Mouse (Mus musculus) limb, embryonic 13.5 days (tissue): ENCODE results near the gene Gpr162. TPM values are rescaled to one million over a fixed set of nuclear protein-coding genes. Genes with fewer than 3 reads are reported as not detected.
"Not testable (repeated sequence)": the region's sequence is repeated elsewhere in the genome, so short reads cannot be mapped to it uniquely, and the experiment has no call there.

Source experiments
- ATAC-seq: fragments of 200-750 bp; cut with Nextera tagmentation; 2 replicates; pipeline ENCODE4 v1.8.0; 2017; ENCODE audit warnings: low read depth, moderate number of reproducible peaks, moderate TSS enrichment; ENCODE audit not compliant: low FRiP score
- H3K27ac ChIP-seq: fragments of 300-500 bp; sonication (generic); 2 replicates; pipeline ENCODE4 v1.5.1; 2015; ENCODE audit warnings: inconsistent platforms, mild to moderate bottlenecking, moderate library complexity
- H3K27me3 ChIP-seq: fragments of 300-500 bp; sonication (generic); 2 replicates; pipeline ENCODE4 v1.6.1; 2015; ENCODE audit warnings: mild to moderate bottlenecking, inconsistent platforms
- H3K36me3 ChIP-seq: fragments of 300-500 bp; sonication (generic); 2 replicates; pipeline ENCODE4 v1.6.1; 2015; ENCODE audit warnings: inconsistent platforms, mild to moderate bottlenecking, moderate library complexity
- H3K4me1 ChIP-seq: fragments of 300-500 bp; sonication (generic); 2 replicates; pipeline ENCODE4 v1.6.1; 2015; ENCODE audit warnings: inconsistent platforms
- H3K4me2 ChIP-seq: fragments of 300-500 bp; sonication (generic); replicated peaks from 2 replicates; pipeline ENCODE4 v1.6.1; 2015; ENCODE audit warnings: inconsistent platforms, mild to moderate bottlenecking, moderate library complexity
- H3K4me3 ChIP-seq: fragments of 300-500 bp; sonication (generic); 2 replicates; pipeline ENCODE4 v1.5.1; 2015; ENCODE audit warnings: moderate library complexity, mild to moderate bottlenecking, inconsistent platforms
- H3K9ac ChIP-seq: fragments of 300-500 bp; sonication (generic); 2 replicates; pipeline ENCODE4 v1.6.1; 2015; ENCODE audit warnings: mild to moderate bottlenecking, inconsistent platforms
- H3K9me3 ChIP-seq: fragments of 300-500 bp; sonication (generic); 2 replicates; pipeline ENCODE4 v1.6.1; 2016; ENCODE audit warnings: inconsistent platforms
- WGBS: fragments of 180-500 bp; shearing (Covaris S2); methylation state at CpG from one replicate; pipeline ENCODE4 v1.1.7; 2015; 5-methylcytosine and 5-hydroxymethylcytosine counted together
- polyA plus RNA-seq: library from polyadenylated mRNA; unstranded; fragments of >200 nt; fragmentation: Nextera tagmentation; extraction: Ambion mirVana; gene quantifications from 2 replicates; pipeline ENCODE4 v1.2.1, GENCODE M21; 2015

The Gpr162 gene
- polyA plus RNA-seq, 1 experiment from 2014 or later = 3.5 TPM

DNA sequence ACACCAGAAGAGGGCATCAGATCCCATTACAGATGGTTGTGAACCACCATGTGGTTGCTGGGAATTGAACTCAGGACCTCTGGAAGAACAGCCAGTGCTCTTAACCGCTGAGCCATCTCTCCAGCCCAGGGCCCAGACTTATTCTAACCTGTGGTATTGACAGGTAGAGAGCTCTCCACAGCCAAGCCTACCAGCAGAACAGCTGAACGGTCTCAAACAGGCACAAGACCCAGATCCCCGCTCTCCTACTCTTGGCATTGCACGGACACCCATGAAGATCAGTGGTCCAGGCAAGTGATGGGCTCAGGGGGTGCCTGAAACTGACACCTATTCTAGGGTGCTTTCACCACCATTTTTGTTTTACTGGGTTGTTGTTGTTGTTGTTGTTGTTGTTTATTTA is 32.6 kb downstream of the Gpr162 start:
- Histone ChIP-seq H3K9ac (peak overlapping the region; percentile 80), H3K4me1 (peaks cover 42% of the 10 kb centered on the region), H3K4me3 (peak overlapping the region; percentile 71), H3K36me3 (peaks cover 33% of the 10 kb centered on the region), H3K4me2 (peak overlapping the region; percentile 95)
- ATAC-seq, H3K27ac ChIP-seq, H3K9me3 ChIP-seq, H3K27me3 ChIP-seq: not testable (repeated sequence)
- 94% methylated on average over 4 of the region's 4 CpGs for WGBS

DNA sequence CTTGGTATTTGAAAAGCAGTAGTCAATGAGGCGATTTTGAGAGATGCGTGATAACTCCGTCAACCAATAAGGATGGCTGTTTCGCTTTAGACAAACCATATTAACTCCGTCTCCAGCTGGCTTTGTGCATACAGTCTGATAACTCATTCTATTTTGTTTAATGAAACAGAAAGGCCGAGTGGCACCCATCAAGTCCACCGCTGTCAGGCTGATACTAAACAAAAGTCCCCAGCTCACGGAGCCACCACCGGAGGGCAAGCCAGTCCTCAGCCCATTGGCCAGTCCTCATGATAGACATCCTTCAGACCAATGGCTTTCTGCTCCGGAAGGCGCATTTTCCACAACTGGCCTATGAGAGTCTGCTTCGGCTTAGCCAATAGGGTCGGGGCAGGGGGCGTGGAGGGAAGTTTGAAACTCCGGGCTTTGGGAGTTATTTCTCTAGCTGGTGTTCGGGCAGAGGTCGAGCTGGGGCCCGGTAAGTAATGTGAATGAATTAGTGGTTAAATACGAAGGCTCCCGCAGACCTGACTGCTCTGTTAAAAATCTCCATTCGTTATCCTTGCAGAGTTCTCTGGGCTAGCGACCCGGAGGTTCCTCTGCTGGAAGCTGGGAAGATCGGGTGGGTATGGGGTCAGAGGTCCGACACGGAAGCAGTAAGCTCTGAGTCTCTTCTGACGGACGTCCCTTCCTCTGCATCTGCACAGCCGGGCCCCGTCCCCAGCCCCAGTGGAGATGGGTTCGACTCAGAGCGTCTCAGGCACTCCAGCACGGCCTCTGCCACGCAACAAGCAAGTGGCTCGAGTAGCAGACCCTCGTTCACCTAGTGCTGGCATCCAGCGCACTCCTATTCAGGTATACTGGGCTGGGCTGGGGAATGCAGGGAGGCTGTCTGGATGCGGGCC is 33.7 kb downstream of the Gpr162 start:
- Histone ChIP-seq H3K36me3 (peaks cover 44% of the 10 kb centered on the region), H3K9ac (peak overlapping the region; percentile 80), H3K27ac (peak overlapping the region; percentile 91), H3K27me3 (no peaks in the 10 kb centered on the region), H3K4me2 (peak overlapping the region; percentile 95), H3K4me3 (peak overlapping the region; percentile 71), H3K4me1 (peaks cover 33% of the 10 kb centered on the region), H3K9me3 (no peaks in the 10 kb centered on the region)
- peak; percentile 84 for ATAC-seq
- under 1% methylated on average over 38 of the region's 38 CpGs for WGBS

DNA sequence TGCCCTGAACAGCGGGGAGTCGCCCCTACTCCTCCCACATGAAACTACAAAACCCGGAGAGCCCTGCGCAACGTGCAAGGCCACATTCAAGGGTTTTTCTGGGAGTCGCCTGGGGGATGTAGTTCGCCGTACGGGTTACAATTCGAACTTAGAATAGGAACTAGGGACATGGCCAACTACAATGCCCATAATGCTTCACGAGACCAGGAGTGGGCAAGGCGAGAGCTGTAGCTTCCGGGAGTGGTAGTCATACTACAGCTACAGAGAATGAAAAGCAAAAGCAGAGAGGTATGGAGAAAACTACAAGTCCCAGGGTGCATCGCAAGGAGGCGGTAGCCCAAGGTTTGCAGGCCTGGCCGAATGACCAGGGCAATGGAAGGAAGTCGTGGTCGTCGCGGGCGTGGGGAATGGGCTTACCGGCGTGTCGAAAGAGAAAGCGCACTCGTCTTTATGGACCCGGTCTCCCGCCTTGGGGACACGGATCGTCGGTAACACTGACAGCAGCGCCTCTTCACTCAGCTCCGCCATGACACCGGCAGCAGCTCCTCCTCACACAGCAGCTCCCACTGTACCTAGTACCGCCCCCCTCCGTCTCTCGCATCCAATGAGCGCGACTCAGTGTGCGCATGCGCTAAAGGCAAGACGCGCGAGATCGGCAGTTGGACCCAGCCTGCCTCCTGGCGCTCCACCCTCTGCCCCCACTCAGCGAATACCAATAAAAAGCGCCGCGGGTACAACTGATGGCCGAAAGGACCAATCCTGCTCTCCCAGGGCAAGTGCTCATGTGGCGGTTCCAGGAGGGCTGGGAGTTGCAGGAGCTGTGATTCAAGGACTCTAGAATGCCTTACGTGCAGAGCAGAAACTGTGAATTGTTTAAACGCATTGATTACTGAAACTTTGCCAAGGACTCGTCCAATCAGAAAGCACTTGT is 34.6 kb downstream of the Gpr162 start, which contains the start of the genes Usp5 and Cdca3:
Gene Usp5 (minus strand): TSS at position 617 of the 931 bp plus-strand sequence.
Gene Cdca3 (plus strand): TSS at position 680 of the 931 bp plus-strand sequence.
- peak; percentile 94 for ATAC-seq
- Histone ChIP-seq H3K27me3 (no peaks in the 10 kb centered on the region), H3K4me3 (peak within 1 kb of the TSS; percentile 71), H3K4me1 (peaks cover 33% of the 10 kb centered on the region), H3K27ac (peak within 1 kb of the TSS; percentile 91), H3K36me3 (peaks cover 46% of the 10 kb centered on the region), H3K9ac (peak within 1 kb of the TSS; percentile 80), H3K4me2 (peak within 1 kb of the TSS; percentile 95), H3K9me3 (no peaks in the 10 kb centered on the region)
- WGBS = under 1% methylated on average over 55 of the region's 55 CpGs

DNA sequence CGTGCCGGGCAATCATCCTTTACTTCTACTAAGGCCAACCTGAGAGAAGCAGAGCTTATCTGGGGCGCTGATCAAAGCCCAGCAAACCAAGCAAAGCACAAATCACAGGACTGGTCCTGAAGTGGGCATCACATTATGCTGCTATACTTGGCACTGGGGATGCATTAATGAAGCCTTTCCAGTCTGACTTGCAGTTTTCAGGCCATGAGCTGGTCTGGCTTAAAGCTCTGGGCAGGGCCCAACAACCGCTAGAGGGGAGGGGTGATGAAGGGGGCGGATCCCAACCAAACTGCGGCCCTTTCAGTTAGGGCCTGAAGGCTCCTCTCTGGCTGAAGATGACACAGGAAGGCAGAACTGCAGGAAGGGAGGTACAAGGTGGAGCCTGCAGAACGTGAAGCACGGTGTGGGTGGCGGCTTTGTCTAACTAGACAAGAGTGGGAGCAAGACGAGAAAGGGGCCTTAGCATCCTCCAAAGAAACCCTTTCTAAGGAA is 35.6 kb downstream of the Gpr162 start:
- Histone ChIP-seq H3K4me2 (peak overlapping the region; percentile 93), H3K9me3 (no peaks in the 10 kb centered on the region), H3K36me3 (peaks cover 49% of the 10 kb centered on the region), H3K9ac (peak overlapping the region; percentile 79), H3K4me3 (peak overlapping the region; percentile 71), H3K4me1 (peaks cover 33% of the 10 kb centered on the region), H3K27ac (peak overlapping the region; percentile 59; the same call in 1 of the 2 replicates), H3K27me3 (no peaks in the 10 kb centered on the region)
- 25% methylated on average over 10 of the region's 10 CpGs for WGBS
- no peak for ATAC-seq

DNA sequence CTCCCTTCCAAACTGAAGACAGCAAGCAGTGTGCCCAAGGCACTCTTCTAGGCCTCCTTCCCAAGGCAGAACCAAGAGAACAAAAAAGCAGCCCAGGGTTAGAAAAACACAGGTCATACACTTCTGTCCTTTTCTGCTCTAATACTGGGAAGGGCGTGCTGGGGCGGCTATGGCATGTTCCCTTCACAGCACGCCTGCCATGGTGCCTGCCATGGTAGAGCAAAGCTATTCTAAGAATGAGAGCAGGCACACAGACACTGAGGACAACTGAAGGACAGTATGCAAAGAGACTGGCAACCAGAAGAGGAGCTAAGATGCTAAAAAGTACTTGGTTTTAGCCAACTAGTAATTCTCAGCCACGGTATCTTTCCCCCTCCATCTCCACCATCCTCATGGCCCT is 41.7 kb downstream of the Gpr162 start:
- Histone ChIP-seq H3K4me1 (no peaks in the 10 kb centered on the region), H3K36me3 (peaks cover 93% of the 10 kb centered on the region), H3K9ac (no peak overlapping the region), H3K9me3 (no peaks in the 10 kb centered on the region), H3K27me3 (no peaks in the 10 kb centered on the region), H3K27ac (no peak overlapping the region), H3K4me3 (no peak overlapping the region), H3K4me2 (no peak overlapping the region)
- no peak for ATAC-seq
- WGBS = 97% methylated on average over 4 of the region's 4 CpGs

DNA sequence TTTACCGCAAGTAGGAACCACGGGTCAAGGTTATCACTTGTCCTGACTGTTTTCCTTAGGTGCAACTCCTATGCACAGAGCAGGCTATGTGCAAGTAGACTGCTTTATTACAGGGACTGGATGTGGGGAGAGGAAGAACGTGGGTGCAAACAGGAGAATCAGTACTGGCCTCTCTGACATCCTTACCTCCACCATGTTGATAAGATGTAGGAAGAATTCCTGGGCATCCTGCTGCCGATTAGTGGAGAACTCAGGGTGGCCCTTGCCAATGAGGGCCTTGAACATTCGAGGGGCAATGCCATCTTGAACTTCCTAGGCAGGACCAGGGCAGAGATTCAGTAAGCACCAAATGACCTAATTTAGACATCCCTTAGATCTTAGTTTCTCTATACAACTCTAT is 42.9 kb downstream of the Gpr162 start:
- no peak overlapping the region for H3K4me3 ChIP-seq
- no peak overlapping the region for H3K9ac ChIP-seq
- no peak overlapping the region for H3K27ac ChIP-seq
- no peaks in the 10 kb centered on the region for H3K9me3 ChIP-seq
- no peak overlapping the region for H3K4me2 ChIP-seq
- H3K4me1 ChIP-seq = no peaks in the 10 kb centered on the region
- peaks cover 100% of the 10 kb centered on the region for H3K36me3 ChIP-seq
- H3K27me3 ChIP-seq = no peaks in the 10 kb centered on the region
- ATAC-seq = no peak
- 94% methylated on average over 5 of the region's 5 CpGs for WGBS

DNA sequence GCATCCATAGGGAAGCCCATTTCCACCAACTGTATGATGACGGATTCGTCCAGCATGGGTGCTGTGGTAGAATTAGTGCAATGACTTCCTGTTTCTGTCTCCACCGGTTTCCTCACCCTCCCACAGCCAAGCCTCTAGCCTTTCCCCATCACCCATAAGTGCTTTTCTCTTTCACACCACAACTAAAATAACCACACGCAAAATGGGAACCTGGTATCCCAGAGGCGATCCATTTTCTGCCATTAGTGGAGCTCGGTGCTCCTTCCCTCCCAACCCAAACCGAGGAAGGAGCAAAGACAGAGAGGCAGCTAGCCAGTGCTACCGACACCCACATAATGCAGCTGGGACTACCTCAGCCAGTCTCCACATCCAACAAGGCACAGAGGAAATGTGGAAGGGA is 45.8 kb downstream of the Gpr162 start:
- Histone ChIP-seq H3K4me2 (no peak overlapping the region), H3K36me3 (peaks cover 81% of the 10 kb centered on the region), H3K4me3 (no peak overlapping the region), H3K9me3 (no peaks in the 10 kb centered on the region), H3K4me1 (peaks cover 14% of the 10 kb centered on the region), H3K9ac (no peak overlapping the region), H3K27ac (no peak overlapping the region), H3K27me3 (no peaks in the 10 kb centered on the region)
- ATAC-seq = no peak
- WGBS = 92% methylated on average over 8 of the region's 8 CpGs

DNA sequence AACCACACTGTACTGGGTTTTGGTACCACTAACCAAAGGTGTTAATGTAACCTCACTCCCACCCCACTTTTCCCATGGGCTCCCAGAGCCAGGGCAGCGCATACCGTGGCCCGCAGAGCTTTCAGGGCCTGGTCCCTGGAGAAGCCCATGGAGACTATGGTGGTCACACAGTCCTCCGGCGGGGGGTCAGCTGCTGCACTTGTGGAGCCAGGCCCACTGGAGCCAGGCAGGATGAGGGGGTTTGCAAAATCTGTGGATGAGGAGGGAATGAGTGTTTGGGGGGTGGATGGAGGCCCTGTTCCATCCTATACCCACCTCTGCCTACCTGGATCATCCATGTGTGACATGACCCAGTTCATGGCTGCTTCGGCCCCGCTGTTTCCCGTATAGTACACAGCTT is 46.2 kb downstream of the Gpr162 start:
- 93% methylated on average over 8 of the region's 8 CpGs for WGBS
- Histone ChIP-seq H3K4me3 (no peak overlapping the region), H3K36me3 (peaks cover 77% of the 10 kb centered on the region), H3K4me1 (peaks cover 18% of the 10 kb centered on the region), H3K4me2 (no peak overlapping the region), H3K9me3 (no peaks in the 10 kb centered on the region), H3K27ac (no peak overlapping the region), H3K9ac (no peak overlapping the region), H3K27me3 (no peaks in the 10 kb centered on the region)
- ATAC-seq = no peak

DNA sequence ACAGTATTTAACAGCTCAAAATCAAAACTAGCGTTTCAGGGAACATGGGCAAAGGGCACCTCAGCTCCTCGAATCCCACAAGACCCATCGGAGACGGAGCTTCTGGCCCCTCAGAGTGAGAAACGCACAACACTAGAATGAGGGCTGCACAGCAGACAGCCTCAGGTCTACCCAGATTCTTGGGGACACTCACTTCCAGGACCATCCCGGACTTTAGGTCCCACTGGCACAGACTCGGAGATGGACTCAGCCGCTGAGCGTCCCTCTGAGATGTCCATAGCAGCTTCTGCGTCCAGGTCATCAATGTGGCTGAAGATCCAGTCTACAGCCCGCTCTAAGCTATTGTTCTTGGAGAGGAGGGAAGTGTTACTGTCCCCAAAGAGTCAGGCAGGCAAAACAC is 46.7 kb downstream of the Gpr162 start:
- Histone ChIP-seq H3K4me1 (peaks cover 23% of the 10 kb centered on the region), H3K27ac (no peak overlapping the region), H3K27me3 (no peaks in the 10 kb centered on the region), H3K36me3 (peaks cover 75% of the 10 kb centered on the region), H3K9me3 (no peaks in the 10 kb centered on the region), H3K9ac (no peak overlapping the region), H3K4me3 (no peak overlapping the region), H3K4me2 (no peak overlapping the region)
- 94% methylated on average over 11 of the region's 11 CpGs for WGBS
- ATAC-seq = no peak

DNA sequence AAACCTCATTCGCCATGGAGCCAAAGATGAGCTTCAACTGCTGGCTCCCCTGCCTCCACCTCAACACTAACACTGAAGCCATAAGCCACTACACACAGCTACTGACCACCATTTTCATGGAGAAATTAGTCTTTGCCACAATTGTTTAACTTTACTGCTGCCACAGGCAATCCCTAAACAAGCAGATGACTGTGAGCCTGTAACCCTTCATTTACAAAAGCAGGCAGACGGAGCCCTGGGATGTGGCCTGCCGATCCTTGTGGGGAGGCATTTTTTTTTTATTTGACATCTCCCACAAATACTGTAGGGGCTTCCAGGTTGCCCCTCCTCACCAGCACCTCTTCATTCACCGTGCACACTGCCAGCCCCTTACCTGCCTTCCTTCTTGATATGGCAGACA is 47.2 kb downstream of the Gpr162 start:
- Histone ChIP-seq H3K4me2 (no peak overlapping the region), H3K4me1 (peaks cover 28% of the 10 kb centered on the region), H3K27ac (no peak overlapping the region), H3K4me3 (no peak overlapping the region), H3K27me3 (no peaks in the 10 kb centered on the region), H3K9ac (no peak overlapping the region), H3K36me3 (peaks cover 75% of the 10 kb centered on the region), H3K9me3 (no peaks in the 10 kb centered on the region)
- no peak for ATAC-seq
- 87% methylated on average over 4 of the region's 4 CpGs for WGBS

DNA sequence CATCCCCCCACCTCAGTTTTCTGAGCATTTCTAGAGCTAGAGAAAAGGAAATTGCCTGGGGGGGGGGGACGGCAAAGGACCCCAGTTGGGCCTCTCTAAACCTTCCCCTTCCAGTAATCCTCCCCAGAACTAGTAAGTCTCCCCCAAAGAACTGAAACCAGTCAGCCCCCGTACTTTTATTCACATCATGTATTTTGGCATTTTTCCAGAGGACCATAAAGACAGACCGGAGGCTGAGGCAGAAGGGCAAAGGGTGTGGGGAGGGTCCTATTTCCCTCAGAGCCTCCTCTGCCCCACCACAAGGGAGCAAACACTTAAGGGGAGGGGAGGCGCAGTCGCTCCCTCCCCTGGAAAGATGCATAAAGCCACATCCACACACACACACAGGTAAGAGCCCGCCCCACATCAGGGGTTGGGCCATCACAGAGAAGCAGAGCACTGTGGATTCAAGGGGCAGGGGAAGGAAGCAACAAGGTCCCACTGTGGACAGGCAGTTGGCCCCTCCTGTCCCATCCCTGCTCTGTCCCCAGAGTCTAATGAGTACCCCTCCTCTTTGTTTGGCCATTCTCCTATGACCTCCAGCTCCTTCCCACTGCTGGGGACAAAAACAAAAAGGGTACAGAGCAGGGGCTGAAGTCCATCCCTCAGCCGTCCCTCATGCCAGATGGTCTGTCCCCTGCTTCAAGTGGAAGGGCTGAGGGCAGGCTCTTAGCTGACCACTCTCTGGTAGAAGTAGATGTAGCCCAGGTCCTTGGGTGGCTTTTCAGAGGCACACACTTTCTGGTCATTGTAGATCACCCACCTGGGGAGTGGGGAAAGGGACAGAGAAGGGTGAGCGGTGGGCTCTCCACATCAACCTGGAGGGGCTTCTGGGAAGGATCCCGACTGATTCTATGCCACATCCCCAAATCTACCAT is 48.7 kb downstream of the Gpr162 start:
- no peak overlapping the region; the same call in 1 of the 2 replicates for H3K4me3 ChIP-seq
- no peak for ATAC-seq
- WGBS = 62% methylated on average over 9 of the region's 9 CpGs
- H3K9me3 ChIP-seq = no peaks in the 10 kb centered on the region
- peaks cover 37% of the 10 kb centered on the region for H3K4me1 ChIP-seq
- H3K27me3 ChIP-seq = no peaks in the 10 kb centered on the region
- peak overlapping the region; percentile 72; the same call in 1 of the 2 replicates for H3K27ac ChIP-seq
- peak overlapping the region; percentile 95 for H3K4me2 ChIP-seq
- H3K36me3 ChIP-seq = peaks cover 74% of the 10 kb centered on the region
- no peak overlapping the region for H3K9ac ChIP-seq
